Mouse (Mus musculus): ENCODE measurements at regions not wholly inside any gene's neighbourhood (a gene's known extent, or its start where the extent isn't known, plus 50 kb on each side); places are given as distances from the start of the nearest gene placed in this dataset.

- no peak for ATAC-seq (ENCODE audit: insufficient read depth)
- no peak for DNase-seq
- TF ChIP-seq CTCF (IDR thresholded peaks at IDR 0.05; ENCODE audit: low read depth): no peak
- no peaks in the 10 kb centered on the region for H3K4me1 ChIP-seq (ENCODE audit: insufficient read depth)
- H3K27me3 ChIP-seq (ENCODE audit: insufficient read depth, low read length): no peaks in the 10 kb centered on the region
- no peak overlapping the region for H3K9ac ChIP-seq
- H3K27ac ChIP-seq (ENCODE audit: low read depth): no peak overlapping the region
- H3K4me3 ChIP-seq (ENCODE audit: low read depth, low read length): no peak overlapping the region
- no peak overlapping the region for H3K4me2 ChIP-seq
- no peaks in the 10 kb centered on the region for H3K9me3 ChIP-seq (ENCODE audit: low read depth, low read length)
- H3K36me3 ChIP-seq (ENCODE audit: insufficient read depth): no peaks in the 10 kb centered on the region
- WGBS: 71% methylated on average over 2 of the region's 2 CpGs
These were observed 142.5 kb upstream of the Atp6ap2 start for GRCm38 (mm10) chrX:12445093-12445492.

- H3K27ac ChIP-seq (ENCODE audit: low read depth): no peak overlapping the region
- no peaks in the 10 kb centered on the region for H3K27me3 ChIP-seq (ENCODE audit: insufficient read depth, low read length)
- ATAC-seq (ENCODE audit: insufficient read depth): no peak
- TF ChIP-seq CTCF (IDR thresholded peaks at IDR 0.05; ENCODE audit: low read depth): no peak
- H3K4me2 ChIP-seq: no peak overlapping the region
- no peak overlapping the region for H3K4me3 ChIP-seq (ENCODE audit: low read depth, low read length)
- no peak for DNase-seq
- H3K9me3 ChIP-seq (ENCODE audit: low read depth, low read length): no peaks in the 10 kb centered on the region
- H3K36me3 ChIP-seq (ENCODE audit: insufficient read depth): no peaks in the 10 kb centered on the region
- H3K4me1 ChIP-seq (ENCODE audit: insufficient read depth): no peaks in the 10 kb centered on the region
- no peak overlapping the region for H3K9ac ChIP-seq
These were observed 139.6 kb upstream of the Atp6ap2 start for GRCm38 (mm10) chrX:12447962-12448361.

GRCm38 (mm10) chrX:12449688-12450087 lies 137.9 kb upstream of the Atp6ap2 start:
- no peak for DNase-seq

GRCm38 (mm10) chrX:12452979-12453769 lies 134.4 kb upstream of the Atp6ap2 start:
- ATAC-seq (ENCODE audit: insufficient read depth) (no peak), DNase-seq (no peak)
- no peak overlapping the region for H3K4me2 ChIP-seq
- no peak overlapping the region for H3K9ac ChIP-seq
- H3K9me3 ChIP-seq (ENCODE audit: low read depth, low read length): no peaks in the 10 kb centered on the region
- no peaks in the 10 kb centered on the region for H3K36me3 ChIP-seq (ENCODE audit: insufficient read depth)
- H3K27me3 ChIP-seq (ENCODE audit: insufficient read depth, low read length): no peaks in the 10 kb centered on the region
- H3K4me3 ChIP-seq (ENCODE audit: low read depth, low read length): no peak overlapping the region
- no peaks in the 10 kb centered on the region for H3K4me1 ChIP-seq (ENCODE audit: insufficient read depth)
- WGBS: 64% methylated on average over 8 of the region's 8 CpGs
- H3K27ac ChIP-seq (ENCODE audit: low read depth): no peak overlapping the region
- TF ChIP-seq CTCF (IDR thresholded peaks at IDR 0.05; ENCODE audit: low read depth): no peak

More at GRCm38 (mm10) chrX:12449688-12450087, 137.9 kb upstream of the Atp6ap2 start:
- TF ChIP-seq CTCF (IDR thresholded peaks at IDR 0.05; ENCODE audit: low read depth): no peak
- H3K9me3 ChIP-seq (ENCODE audit: low read depth, low read length): no peaks in the 10 kb centered on the region
- 53% methylated on average over 3 of the region's 3 CpGs for WGBS
- H3K4me3 ChIP-seq (ENCODE audit: low read depth, low read length): no peak overlapping the region
- no peak overlapping the region for H3K27ac ChIP-seq (ENCODE audit: low read depth)
- H3K4me2 ChIP-seq: no peak overlapping the region
- ATAC-seq (ENCODE audit: insufficient read depth): no peak
- H3K9ac ChIP-seq: no peak overlapping the region
- no peaks in the 10 kb centered on the region for H3K36me3 ChIP-seq (ENCODE audit: insufficient read depth)
- no peaks in the 10 kb centered on the region for H3K27me3 ChIP-seq (ENCODE audit: insufficient read depth, low read length)
- H3K4me1 ChIP-seq (ENCODE audit: insufficient read depth): no peaks in the 10 kb centered on the region

GRCm38 (mm10) chrX:12461657-12462056 lies 125.9 kb upstream of the Atp6ap2 start:
- Histone ChIP-seq H3K27ac (ENCODE audit: low read depth) (no peak overlapping the region), H3K9ac (no peak overlapping the region), H3K4me3 (ENCODE audit: low read depth, low read length) (no peak overlapping the region), H3K27me3 (ENCODE audit: insufficient read depth, low read length) (no peaks in the 10 kb centered on the region), H3K4me2 (no peak overlapping the region), H3K36me3 (ENCODE audit: insufficient read depth) (no peaks in the 10 kb centered on the region), H3K9me3 (ENCODE audit: low read depth, low read length) (no peaks in the 10 kb centered on the region), H3K4me1 (ENCODE audit: insufficient read depth) (no peaks in the 10 kb centered on the region)
- DNase-seq (no peak), ATAC-seq (ENCODE audit: insufficient read depth) (no peak)
- 83% methylated on average over 2 of the region's 2 CpGs for WGBS
- no peak for TF ChIP-seq CTCF (IDR thresholded peaks at IDR 0.05; ENCODE audit: low read depth)

DNA sequence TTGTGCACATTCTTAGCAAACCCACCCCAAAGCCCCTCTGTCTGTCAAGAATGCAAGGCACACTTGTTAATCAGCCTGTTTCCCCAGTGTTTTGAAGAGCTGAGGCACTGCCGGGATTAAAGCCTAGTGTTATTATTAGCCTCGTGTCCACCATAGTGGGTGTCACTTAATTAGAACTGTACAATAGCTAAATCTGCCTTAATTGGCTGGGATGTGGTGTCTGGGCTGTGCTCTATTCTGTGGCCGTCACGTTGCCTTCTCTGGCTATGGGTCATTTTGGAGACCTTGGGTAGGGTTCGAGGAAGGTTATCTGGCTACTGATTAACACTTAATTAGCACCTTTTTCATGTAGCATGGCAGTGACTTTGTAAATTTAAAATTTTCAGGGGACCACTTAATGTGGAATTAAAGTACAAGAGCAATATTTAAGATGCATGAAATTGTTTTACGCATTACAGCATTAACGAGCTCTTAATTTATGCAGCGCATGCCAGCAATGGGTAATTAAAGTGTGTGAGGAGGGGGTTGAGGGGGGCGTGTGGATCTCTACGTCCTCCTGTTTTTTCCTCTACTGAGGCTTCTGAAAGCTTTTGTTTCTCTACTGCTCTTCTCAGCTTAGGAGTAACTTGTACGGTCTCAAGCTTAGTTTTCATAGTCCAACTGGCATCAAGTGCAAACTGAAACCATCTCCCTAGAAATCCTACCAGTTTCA lies 124.5 kb upstream of the Atp6ap2 start:
- no peak overlapping the region for H3K27ac ChIP-seq (ENCODE audit: low read depth)
- H3K4me1 ChIP-seq (ENCODE audit: insufficient read depth): peaks cover 4% of the 10 kb centered on the region; the same call in 1 of the 2 replicates
- no peaks in the 10 kb centered on the region for H3K36me3 ChIP-seq (ENCODE audit: insufficient read depth)
- H3K9me3 ChIP-seq (ENCODE audit: low read depth, low read length): no peaks in the 10 kb centered on the region
- H3K9ac ChIP-seq: no peak overlapping the region
- DNase-seq: no peak
- no peak overlapping the region for H3K4me3 ChIP-seq (ENCODE audit: low read depth, low read length)
- ATAC-seq (ENCODE audit: insufficient read depth): no peak
- TF ChIP-seq CTCF (IDR thresholded peaks at IDR 0.05; ENCODE audit: low read depth): no peak
- no peaks in the 10 kb centered on the region for H3K27me3 ChIP-seq (ENCODE audit: insufficient read depth, low read length)
- no peak overlapping the region for H3K4me2 ChIP-seq
- WGBS: 59% methylated on average over 11 of the region's 11 CpGs

GRCm38 (mm10) chrX:12466312-12466711 lies 121.3 kb upstream of the Atp6ap2 start:
- H3K4me2 ChIP-seq: no peak overlapping the region
- H3K9ac ChIP-seq: no peak overlapping the region
- no peak overlapping the region for H3K4me3 ChIP-seq (ENCODE audit: low read depth, low read length)
- 34% methylated on average over 9 of the region's 10 CpGs for WGBS
- TF ChIP-seq CTCF (IDR thresholded peaks at IDR 0.05; ENCODE audit: low read depth): no peak
- DNase-seq (peak; percentile 15), ATAC-seq (ENCODE audit: insufficient read depth) (no peak)
- no peaks in the 10 kb centered on the region for H3K9me3 ChIP-seq (ENCODE audit: low read depth, low read length)
- peak overlapping the region; percentile 55; the same call in 1 of the 2 replicates for H3K27ac ChIP-seq (ENCODE audit: low read depth)
- no peaks in the 10 kb centered on the region for H3K36me3 ChIP-seq (ENCODE audit: insufficient read depth)
- H3K27me3 ChIP-seq (ENCODE audit: insufficient read depth, low read length): no peaks in the 10 kb centered on the region
- H3K4me1 ChIP-seq (ENCODE audit: insufficient read depth): peaks cover 4% of the 10 kb centered on the region; the same call in 1 of the 2 replicates
